20 mouse cellular contexts compared by ENCODE assay signal in the genomic region with DNA sequence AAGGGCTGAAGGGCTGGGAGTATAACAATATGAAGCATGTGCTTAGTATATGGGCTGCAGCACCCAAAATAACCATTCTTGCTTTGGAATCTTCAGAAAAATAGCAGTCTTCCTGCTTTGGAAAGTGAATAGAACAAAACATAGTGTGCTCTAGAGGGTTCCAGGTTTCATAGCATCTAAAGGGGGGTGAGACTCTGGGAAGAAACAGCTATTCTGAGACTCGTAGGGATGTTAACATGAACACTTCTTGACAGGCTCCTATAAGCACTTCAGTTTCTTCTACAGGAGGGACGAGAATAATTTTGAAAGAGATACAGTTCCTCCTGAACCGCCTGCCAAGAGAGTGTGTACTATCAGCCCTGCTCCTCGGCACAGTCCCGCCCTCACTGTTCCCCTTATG. TPM values are rescaled to one million over a fixed set of nuclear protein-coding genes. Genes with fewer than 3 reads are reported as not detected.
"Had no signal": no experiment of that assay in that cellular context is flagged by ENCODE, and none has a peak within 500 bp of the region (broad histone marks: within the 10 kb centered on the region; RNA-seq: fewer than 3 reads in every experiment).

No protein-coding gene starts in this region.

- H3K4me3 ChIP-seq: midbrain, embryonic 10.5 days; myocyte; neural tube, embryonic 13.5 days; stomach, embryonic 15.5 days had no signal

- H3K27me3 ChIP-seq: neural tube, embryonic 13.5 days; stomach, embryonic 15.5 days had no signal

- DNase-seq: lung, adult 18-20 months; lung, embryonic 14.5 days; lung, postnatal 10 days; lung, postnatal 4 days; midbrain, embryonic 14.5 days; right cerebral cortex, postnatal 14 days; thymus, adult 18-20 months; thymus, postnatal 25 days; thymus, postnatal 4 days had no signal

- H3K9ac ChIP-seq: lung, embryonic 14.5 days; neural tube, embryonic 13.5 days; stomach, embryonic 15.5 days had no signal

- H3K27ac ChIP-seq: midbrain, embryonic 10.5 days; neural tube, embryonic 13.5 days; stomach, embryonic 15.5 days; stomach, postnatal 0 days had no signal

- ATAC-seq: midbrain, embryonic 16.5 days had no signal

- H3K9me3 ChIP-seq: midbrain, embryonic 10.5 days; neural tube, embryonic 13.5 days; stomach, embryonic 15.5 days had no signal

- H3K4me1 ChIP-seq: midbrain, embryonic 10.5 days; neural tube, embryonic 13.5 days; stomach, embryonic 15.5 days had no signal

- H3K4me2 ChIP-seq: lung, embryonic 14.5 days; neural tube, embryonic 13.5 days; stomach, embryonic 15.5 days had no signal

RNA-seq across cellular contexts. Expression of gene 1700003F12Rik, which starts 29.5 kb away (rescaled TPM):
- total RNA-seq: megakaryocyte, adult 5-6 weeks; megakaryocyte-erythroid progenitor cell, adult 5-6 weeks had no signal

RNA-seq across cellular contexts. Expression of gene Actl10, which starts 34.2 kb away (rescaled TPM):
- total RNA-seq: megakaryocyte-erythroid progenitor cell, adult 5-6 weeks; neutrophil, adult 5-6 weeks had no signal
- polyA plus RNA-seq: liver, embryonic 16.5 days; stomach, postnatal 0 days; urinary bladder, adult 2 months had no signal

RNA-seq across cellular contexts. Expression of gene Necab3, which starts 41.3 kb away (rescaled TPM):
- total RNA-seq: neutrophil, adult 5-6 weeks had no signal
